Mouse (Mus musculus) mature B cell (primary cell): ENCODE measurements around the gene Mdm1.

Source experiments
- in situ Hi-C: fragments of 300-500 bp; cut with MboI; formaldehyde crosslinking; loops from 2 replicates; pipeline ENCODE4 v1.14.3; 2019

The Mdm1 gene

DNA sequence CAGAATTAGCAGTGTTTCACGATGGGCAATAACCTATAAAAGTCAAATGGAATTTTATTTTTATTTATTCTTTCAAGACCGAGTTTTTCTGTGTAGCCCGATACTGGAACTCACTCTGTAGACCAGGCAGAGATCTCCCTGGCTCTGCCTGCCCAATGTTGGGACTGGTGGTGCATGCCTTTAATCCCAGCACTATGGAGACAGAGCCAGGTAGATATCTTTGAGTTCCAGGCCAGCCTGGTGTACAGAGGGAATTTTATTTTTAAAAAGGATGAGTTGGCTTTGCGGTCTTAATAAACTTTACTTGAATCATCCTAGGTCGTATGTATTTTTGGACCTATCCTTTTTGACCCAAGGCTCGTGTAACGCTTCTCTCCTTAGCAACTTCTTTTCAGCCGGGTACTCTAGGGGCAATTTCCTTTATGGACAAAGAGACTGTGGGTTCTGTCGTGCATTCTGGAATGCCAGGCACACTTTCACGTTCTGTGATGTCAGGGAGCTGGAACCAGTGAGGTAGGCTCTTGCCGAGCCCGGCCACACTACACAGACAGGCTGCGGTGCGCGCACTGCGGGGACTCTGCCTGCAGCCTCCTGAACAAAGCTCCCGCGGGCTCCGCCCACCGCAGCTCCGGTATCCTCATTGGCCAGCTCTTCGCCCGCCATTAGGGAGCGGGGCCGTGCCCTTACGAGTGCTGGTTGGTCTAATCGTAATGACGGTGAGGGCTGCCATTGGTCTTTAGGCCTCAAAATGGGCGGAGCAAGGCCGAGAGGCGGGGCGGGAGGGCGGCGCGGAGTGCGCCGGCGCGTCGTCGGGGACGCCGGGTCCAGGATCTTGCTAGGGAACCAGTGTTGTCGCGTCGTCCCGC, at the start of gene Mdm1:
Gene Mdm1 (plus strand): TSS at position 794 of the 866 bp plus-strand sequence.
- in situ Hi-C loops, result no loop called here

DNA sequence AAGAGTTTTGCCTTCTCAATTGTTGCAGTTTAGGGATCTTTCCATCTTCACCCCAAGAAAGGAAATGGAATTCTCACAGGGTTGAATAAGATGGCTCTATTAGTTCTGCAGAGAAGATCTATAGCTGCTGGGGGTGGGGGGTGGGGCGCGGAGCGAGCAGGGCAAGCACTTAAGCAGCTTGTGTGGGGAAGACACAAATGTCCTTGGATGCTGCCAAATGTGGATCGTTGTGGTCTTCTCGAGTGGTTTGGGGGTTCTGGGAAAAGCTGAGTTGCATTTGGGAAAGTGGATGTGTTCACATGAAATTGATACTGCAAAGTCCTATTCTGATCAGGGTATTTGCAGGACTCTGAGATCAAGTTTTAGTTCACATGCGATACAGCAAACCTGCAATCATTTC, 48.9 kb upstream of the Mdm1 start:
- in situ Hi-C loops, result no loop called here

DNA sequence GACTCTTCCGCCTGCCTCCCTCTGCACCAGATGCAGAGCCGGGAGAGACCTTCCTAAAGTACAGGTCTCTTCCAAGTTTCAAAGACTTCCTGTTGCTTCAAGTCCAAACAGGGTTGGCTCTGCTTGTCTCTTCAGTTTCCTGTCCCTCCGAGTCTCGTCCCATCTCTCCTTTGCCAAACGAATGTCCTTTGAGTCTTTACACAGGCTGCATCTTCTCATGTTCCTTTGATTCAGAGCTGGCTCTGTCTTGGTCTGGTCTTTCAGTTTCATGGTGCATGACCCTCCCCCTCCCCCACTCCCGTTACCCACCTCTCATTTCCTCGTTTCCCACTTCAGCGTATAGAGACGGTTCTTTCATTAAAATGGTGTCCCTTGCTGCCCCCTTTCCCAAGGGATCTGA, 47.9 kb upstream of the Mdm1 start:
- in situ Hi-C loops, result no loop called here

DNA sequence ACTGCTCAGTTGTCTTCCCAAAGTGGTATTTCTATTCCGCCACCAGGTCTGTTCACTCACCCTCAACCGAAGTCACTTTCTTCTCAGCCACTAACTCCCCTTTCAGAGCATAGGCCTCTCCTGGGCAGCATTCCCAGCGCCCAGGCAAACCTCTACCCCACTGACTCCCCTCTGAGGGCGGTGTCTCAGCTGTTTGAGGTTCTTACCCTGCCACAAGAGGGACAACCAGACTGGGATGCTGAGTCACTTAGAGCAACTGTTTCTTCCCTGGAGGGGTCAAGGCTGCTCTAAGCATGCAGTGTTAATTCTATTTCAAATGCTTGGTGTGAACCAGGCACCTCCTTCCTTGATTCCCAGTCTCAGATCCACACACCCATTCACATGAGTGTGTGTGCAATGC, 46.8 kb upstream of the Mdm1 start:
- in situ Hi-C loops, result no loop called here

DNA sequence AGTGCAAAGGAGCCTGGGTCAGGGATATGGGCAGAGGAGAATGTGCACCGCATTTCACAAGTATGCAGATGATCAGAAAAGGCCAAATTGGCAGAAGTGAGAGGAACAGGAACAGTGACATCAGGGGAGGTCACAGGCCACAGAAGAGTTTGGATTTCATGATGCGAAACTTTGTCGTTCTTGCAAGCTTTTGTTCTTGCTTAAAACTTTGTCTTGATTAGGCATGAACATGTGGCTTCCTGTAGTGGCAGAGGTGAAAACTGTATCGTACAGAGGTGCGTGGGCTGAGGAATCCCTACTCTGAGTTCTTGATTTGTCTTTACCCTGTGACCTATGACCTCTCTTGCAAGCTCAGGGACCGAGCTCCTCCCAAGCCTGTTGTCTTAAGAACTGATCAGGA, 45.4 kb upstream of the Mdm1 start:
- in situ Hi-C loops, result no loop called here

DNA sequence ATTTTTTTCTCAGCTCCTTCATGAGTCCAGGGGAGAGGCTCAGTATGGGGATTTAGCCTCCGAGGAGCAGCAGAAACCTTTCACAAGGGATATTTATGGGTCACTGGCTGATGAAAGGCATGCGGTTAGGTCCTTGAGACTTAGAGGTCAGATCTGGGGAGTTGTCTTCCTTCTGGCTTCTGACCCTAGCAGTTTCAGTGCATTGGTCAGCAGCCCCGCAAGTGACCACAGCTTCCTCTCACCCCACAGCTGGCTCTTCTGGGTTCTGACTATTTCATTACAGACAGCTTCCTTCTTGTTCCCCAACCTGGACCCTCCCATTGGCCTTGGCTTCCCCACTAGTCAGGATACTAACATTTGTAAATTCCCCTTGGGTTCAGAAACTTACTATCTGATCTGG, 43.7 kb upstream of the Mdm1 start:
- in situ Hi-C loops, result no loop called here

DNA sequence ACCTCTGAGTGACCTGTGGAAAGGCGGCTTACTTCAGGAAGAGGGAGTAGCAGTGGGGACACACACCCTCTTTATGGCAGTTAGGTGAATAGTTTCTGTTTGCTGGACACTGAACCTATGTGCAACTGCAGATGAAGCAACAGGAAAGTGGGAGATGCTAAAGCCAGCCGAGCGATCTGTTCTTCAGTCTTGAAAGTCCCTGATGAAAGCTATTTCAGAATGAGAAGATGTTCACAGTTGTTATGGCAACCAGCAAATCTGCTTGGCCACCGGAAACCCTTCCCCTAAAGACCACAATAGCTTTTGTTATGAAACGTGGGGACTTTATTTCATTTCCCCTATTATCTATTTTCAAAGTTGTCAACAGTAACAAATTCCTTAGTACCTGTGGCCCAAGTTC, 41.0 kb upstream of the Mdm1 start:
- in situ Hi-C loops, result loop anchor here (10.0 kb wide), 1 partner anchor 266 kb away; no protein-coding TSS in a partner anchor

DNA sequence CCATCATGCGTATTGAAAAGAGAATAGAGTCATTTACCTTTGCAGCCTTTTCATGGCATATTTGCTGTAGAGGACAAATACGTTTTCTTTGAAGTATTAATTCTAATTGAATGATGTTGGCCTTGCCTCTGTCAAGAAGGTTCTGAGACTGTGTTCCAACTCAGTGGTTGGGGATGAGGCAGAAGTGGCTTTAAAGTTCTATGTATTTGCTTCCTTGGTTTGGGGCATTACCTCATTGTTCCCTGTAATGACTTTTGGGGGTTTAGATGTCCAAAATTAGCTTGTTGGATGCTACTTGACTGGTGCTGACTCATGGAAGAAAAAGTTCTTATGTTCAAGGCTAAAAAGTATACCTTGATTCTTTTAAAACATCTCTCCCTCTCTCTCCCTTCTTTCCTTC, 40.6 kb upstream of the Mdm1 start:
- in situ Hi-C loops, result loop anchor here (10.0 kb wide), 1 partner anchor 266 kb away; no protein-coding TSS in a partner anchor

DNA sequence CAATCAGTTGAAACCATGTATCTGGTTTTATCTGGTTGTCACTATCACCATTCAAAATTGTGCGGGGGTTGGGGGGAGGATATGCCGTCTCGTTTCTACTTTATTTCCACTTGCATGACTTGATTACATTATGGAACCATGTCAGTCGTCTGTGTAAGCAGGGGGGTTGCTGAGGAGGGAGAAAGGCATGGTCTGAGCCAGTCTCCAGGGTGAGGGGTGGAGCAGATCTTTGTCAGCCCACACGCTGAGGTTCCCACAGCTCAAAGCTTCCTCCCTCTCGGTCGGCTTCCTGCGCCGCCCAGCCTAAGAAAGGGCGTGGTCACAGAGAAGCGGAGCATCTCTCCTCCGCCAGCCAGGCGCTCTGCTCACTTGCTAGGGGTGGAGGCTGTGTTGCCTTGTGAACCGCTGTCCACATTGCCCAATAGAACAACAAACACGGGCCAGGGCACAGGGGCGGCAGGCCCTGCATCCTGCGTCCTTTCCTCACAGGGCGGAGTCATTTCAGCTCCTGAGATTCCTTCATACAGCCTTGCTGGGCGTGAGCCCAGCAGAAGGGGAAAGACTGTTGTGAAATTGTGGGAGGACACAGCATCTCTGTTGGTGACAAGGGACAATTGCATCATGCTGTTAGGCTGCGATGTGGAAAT, 38.5 kb upstream of the Mdm1 start:
- in situ Hi-C loops, result loop anchor here (10.0 kb wide), 1 partner anchor 268 kb away; no protein-coding TSS in a partner anchor

DNA sequence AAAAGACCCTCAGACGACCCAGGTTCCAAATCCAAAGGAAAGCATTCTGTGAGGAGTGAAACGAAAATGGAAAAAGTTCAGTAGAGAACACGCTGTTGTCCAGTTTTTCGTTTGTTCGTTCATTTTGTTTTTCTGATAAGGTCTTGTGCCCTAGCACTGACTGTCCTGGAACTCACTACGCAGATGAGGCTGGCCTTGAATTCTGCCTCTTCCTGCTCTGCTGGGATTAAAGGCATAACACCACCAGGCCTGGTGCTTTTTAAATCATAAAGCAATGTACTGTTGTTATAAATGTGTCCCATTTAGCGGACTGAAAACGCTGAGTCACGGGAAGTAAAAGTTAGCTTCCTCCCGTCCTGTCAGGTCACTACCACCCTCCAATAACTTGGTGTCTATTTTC, 37.7 kb upstream of the Mdm1 start:
- in situ Hi-C loops, result loop anchor here (10.0 kb wide), 1 partner anchor 269 kb away; no protein-coding TSS in a partner anchor

DNA sequence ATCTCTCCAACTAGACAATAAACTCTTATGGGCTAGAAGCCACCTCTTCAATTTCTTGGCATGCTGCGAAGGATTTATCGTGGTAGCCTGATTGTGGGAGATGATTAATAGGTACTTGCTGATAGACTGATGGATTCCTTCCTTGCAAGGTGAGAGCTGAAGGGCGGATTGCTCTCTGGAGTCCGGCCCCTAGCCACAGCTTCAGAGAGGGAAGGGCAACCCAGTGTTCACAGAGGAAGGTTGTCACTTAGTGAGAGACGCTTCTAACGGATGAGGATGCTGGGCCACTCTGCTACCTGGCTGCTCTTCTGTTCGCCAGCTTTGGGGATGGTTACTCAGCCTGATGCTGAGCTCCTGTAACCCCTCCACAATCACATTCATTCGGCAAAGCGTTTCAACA, 34.6 kb upstream of the Mdm1 start:
- in situ Hi-C loops, result loop anchor here (10.0 kb wide), 1 partner anchor 272 kb away; no protein-coding TSS in a partner anchor

DNA sequence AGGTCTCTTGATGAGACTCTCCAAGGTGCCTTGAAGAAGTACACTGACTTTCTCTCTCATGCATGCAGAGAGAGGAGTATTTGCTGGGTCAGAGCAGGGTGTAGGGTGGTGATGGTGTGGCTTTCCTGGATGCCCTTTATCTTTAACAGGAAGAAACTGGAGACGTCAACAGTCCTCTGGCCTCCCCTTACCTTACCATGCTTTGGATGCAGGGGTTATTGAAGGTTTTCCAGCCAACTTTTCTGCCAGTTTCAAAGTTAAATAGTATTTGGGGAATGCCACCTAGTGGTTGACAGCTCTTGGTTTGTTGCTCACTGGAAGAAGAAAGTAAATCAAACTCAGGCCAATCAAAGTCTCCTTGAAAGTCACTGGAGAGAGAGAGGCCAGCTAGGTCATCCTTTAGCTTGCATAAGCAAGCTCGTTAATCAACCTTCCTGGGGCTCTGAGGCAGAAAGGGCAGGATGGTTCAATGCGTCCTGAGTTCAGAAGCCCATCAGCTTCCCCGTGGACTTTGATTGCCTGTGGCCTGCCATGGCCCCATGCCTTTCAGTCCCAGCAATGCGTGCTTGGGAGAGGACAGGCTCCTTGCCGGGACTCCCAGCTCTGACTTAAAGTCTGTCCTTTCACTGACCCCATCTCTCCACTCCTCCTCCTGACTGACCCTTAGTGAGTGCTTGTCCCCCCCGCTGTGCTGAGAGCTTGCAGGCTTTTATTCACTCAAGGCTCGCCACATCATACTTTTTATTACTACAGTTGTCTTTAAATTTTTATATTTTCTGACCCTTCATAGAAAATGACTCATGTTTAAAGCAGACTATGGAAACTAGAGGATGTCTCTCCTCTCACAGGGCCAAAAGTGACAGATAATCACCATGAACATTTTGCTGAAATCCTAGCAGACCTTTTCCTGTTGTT, 31.3 kb upstream of the Mdm1 start:
- in situ Hi-C loops, result no loop called here

DNA sequence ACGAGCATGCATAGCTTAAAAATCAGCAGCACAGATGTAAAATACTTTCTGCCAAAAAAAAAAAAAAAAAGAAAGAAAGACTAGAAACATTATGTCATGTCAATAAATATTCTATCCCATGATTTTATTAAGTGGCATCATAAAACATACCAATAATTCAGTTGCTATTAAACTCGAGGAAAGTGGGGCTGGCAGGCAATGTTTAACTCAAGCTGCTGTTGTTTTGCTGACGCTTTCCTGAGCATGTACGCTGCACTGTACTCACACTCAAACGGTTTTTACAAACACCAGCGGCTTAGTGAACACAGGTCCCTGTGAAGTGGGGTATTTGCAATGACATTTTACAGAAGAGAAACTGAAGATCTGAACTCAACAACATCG, 30.7 kb upstream of the Mdm1 start:
- in situ Hi-C loops, result no loop called here

DNA sequence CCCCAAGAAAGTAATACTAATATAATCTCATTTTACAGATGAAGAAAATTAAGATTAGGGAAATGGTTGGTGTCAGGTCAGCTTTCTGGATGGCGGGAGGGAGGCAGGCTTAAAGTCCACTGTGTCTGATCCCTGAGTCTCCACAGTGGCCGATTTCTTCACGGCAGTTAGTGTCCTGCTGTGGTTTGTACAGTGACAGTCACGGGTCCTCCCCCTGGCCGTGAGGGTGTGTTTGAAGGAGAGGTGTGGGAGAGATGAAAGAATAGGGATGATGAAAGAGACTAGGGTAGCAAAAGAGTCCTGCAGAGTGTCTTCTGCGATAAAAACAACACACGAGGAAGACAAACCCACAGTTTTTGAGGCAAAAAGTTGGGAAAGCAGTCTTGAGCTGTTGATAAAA, 30.0 kb upstream of the Mdm1 start:
- in situ Hi-C loops, result no loop called here

DNA sequence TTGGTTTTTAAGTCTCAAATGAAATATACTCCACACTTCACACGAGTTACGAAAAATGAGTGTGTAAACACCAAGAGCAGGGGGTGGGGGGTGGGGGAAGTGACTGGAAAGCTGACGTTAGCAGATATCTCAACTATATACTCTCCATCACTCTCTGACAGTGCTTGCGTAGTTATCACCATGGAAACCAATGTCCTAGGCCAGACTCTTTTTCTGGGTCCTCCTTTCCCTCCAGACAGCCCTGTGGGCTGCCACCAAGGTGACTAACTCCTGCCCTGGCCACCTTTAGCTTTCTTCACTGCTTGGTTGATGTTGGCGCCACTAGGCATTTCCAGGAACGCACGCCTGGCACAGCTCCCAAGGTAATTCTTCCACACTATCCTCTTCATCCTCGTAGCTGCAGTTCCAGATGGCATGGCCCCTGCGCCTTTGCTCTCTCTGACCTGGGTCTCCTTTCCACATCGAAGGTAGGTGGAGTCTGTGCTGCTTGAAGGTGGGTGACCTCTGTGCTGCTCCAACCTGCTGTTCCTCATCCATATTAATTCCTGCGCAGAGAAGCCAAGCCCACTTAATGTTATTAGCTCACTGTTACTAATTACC, 29.2 kb upstream of the Mdm1 start:
- in situ Hi-C loops, result no loop called here

DNA sequence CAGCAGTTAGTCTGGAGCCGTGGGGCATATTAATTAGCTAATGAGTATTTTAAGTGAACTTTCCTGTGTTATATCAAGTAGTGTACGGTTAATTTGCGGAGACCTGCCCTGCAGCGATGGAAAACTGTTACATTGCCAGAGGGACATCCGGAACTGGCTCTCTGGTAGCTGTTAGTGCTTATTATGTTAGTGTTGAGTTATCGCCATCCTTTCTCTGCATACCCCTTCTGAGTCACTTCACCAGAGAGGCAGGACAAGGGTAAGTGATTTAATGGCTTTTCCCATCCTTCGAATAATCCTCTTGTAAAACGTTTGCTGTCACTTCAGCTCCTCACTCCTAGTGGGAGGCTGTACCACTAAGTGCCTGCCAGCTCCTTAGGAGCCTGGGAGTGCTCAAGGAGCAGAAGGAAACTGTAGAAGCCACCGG, 28.3 kb upstream of the Mdm1 start:
- in situ Hi-C loops, result no loop called here

DNA sequence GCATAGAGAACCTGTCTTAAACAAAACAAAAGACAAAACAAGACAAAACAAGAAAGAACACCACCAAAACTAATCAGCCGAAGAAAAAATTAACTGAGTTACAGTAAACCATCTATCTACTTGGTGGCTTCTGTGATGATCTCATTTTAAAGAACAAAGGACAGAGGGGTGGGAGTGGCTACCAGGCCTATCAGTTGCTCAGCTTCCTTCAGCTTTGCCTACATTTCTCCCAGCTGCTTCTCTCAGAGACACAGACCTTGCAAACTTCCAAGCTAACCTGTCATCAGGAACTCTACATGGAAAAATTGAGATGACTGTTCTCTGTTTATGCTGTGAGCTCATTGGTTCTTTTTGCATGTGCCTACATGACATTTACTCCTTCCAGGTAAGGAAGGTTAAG, 27.3 kb upstream of the Mdm1 start:
- in situ Hi-C loops, result no loop called here

DNA sequence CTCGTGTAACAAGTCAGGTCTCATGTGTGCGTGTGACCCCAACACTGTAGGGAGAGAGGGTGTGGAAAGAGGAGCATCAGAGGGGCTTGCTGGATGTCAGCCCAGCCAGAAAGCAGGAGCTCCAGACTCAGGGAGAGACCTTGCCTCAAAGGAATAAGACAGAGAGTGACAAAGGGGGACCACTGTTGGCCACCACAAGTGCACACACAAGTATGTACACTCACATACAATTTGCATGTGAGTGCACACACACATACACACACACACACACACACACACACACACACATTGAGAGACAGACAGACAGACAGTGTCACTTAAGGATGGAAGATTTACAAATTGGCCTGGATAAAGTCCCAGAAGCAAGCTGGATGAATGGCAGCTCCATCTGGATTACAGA, 25.2 kb upstream of the Mdm1 start:
- in situ Hi-C loops, result no loop called here

DNA sequence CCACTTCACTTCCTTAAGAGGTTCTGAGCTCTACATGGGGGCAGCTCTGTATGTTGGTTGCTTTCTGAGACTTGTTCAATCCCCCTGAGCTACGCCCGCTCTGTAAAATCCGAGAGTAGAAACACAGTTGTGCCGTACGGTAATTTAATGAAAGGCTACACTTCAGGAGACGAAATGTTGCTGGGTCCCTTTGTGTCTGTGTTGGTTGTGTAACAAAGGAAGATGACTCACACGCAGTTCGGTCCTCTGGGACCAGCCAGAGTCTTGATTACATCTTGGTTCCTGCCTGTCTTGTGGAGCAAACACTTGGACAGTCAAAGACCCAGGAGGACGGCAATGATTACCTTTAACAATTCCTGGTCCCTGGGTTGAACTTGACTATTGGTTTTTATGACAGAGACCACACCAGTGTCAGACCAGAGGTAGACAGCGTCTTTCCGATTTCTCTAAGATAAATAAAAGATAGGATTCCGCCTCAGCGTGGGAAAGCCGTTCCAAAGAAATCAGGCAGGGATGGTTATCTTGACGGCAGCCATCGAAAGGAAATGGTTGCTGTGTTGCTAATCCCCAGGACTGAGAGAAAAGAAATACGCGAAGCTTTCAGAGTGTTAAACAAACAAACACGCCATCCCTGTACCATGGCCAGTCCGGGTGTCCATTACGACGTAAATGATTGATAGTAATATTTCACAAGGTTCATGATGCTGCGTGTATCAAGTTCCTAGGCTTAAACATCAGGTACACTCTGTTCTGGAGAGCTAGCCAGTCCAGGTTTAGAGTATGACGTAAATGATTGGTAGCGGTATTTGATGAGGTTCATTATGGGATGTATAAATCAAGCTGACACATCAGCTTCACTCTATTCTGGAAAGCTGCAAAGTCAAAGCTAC, 20.3 kb upstream of the Mdm1 start:
- in situ Hi-C loops, result no loop called here

DNA sequence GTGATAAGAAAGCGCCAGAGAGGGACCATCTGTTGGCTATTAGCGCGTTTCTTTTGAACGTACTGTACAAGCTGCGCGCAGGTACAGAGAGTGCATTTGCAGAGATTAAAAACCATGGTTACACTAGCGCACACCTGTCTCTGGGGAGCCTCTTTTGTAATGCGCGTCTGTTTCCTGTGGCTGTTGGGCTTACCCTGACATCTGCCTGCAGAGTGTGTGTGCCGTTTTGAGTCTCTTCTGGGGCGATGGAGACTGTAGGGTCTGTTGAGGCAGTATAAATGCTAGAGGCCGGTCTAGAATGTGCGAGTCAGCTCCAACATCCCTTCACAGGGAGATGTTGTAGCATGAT, 19.7 kb upstream of the Mdm1 start:
- in situ Hi-C loops, result no loop called here
